Mouse (Mus musculus) neural tube, embryonic 13.5 days (tissue): ENCODE data around the gene Primpol. TPM values are rescaled to one million over a fixed set of nuclear protein-coding genes. Genes with fewer than 3 reads are reported as not detected.

ENCODE experiments used
- ATAC-seq: fragments of 200-750 bp; cut with Nextera tagmentation; 2 replicates; pipeline ENCODE4 v1.8.0; 2017; ENCODE audit warnings: low read depth, mild to moderate bottlenecking, moderate TSS enrichment, moderate library complexity
- H3K27ac ChIP-seq: fragments of 300-500 bp; sonication (generic); replicated peaks from 2 replicates; pipeline ENCODE4 v1.5.1; 2015; ENCODE audit warnings: moderate library complexity, mild to moderate bottlenecking, inconsistent platforms
- H3K27me3 ChIP-seq: fragments of 300-500 bp; sonication (generic); 2 replicates; pipeline ENCODE4 v1.6.1; 2015; ENCODE audit warnings: mild to moderate bottlenecking, inconsistent platforms
- H3K36me3 ChIP-seq: fragments of 300-500 bp; sonication (generic); 2 replicates; pipeline ENCODE4 v1.6.1; 2015; ENCODE audit warnings: mild to moderate bottlenecking, inconsistent platforms
- H3K4me1 ChIP-seq: fragments of 300-500 bp; sonication (generic); replicated peaks from 2 replicates; pipeline ENCODE4 v1.6.1; 2015; ENCODE audit warnings: inconsistent platforms
- H3K4me2 ChIP-seq: fragments of 300-500 bp; sonication (generic); 2 replicates; pipeline ENCODE4 v1.6.1; 2015; ENCODE audit warnings: inconsistent platforms, mild to moderate bottlenecking, moderate library complexity
- H3K4me3 ChIP-seq: fragments of 300-500 bp; sonication (generic); 2 replicates; pipeline ENCODE4 v1.5.1; 2015; ENCODE audit warnings: mild to moderate bottlenecking, inconsistent platforms
- H3K9ac ChIP-seq: fragments of 300-500 bp; sonication (generic); 2 replicates; pipeline ENCODE4 v1.6.1; 2015; ENCODE audit warnings: moderate library complexity, mild to moderate bottlenecking, inconsistent platforms
- H3K9me3 ChIP-seq: fragments of 300-500 bp; sonication (generic); 2 replicates; pipeline ENCODE4 v1.6.1; 2016; ENCODE audit warnings: inconsistent platforms
- WGBS: fragments of 180-500 bp; shearing (Covaris S2); methylation state at CpG from one replicate; pipeline ENCODE4 v1.1.7; 2015; 5-methylcytosine and 5-hydroxymethylcytosine counted together
- polyA plus RNA-seq: library from polyadenylated mRNA; unstranded; fragments of >200 nt; fragmentation: Nextera tagmentation; extraction: Ambion mirVana; gene quantifications from 2 replicates; pipeline ENCODE4 v1.2.1, GENCODE M21; 2015

Primpol gene
- polyA plus RNA-seq, result 7.5 and 8.0 TPM in 2 replicates

- Histone ChIP-seq H3K4me1 (peaks cover 23% of the 10 kb centered on the region), H3K27ac (peak within 1 kb of the TSS; percentile 96), H3K36me3 (no peaks in the 10 kb centered on the region), H3K9ac (peak within 1 kb of the TSS; percentile 95), H3K4me3 (peak within 1 kb of the TSS; percentile 88), H3K4me2 (peak within 1 kb of the TSS; percentile 85), H3K27me3 (no peaks in the 10 kb centered on the region), H3K9me3 (no peaks in the 10 kb centered on the region)
- ATAC-seq, result peak; percentile 99
- WGBS, result 1% methylated on average over 50 of the region's 54 CpGs
Observed at GRCm38 (mm10) chr8:46616879-46617689, at the start of gene Primpol, which contains the start of gene Casp3. Primpol (minus strand) TSS chr8:46617212. Casp3 (plus strand) TSS chr8:46617291.

- Histone ChIP-seq H3K36me3 (no peaks in the 10 kb centered on the region), H3K4me2 (no peak overlapping the region), H3K4me3 (no peak overlapping the region), H3K4me1 (no peaks in the 10 kb centered on the region), H3K9ac (no peak overlapping the region), H3K9me3 (no peaks in the 10 kb centered on the region), H3K27ac (no peak overlapping the region), H3K27me3 (no peaks in the 10 kb centered on the region)
- 76% methylated on average over 2 of the region's 2 CpGs for WGBS
- ATAC-seq, result no peak
Observed at GRCm38 (mm10) chr8:46655919-46656318, 38.9 kb upstream of the Primpol start.

- Histone ChIP-seq H3K27me3 (no peaks in the 10 kb centered on the region), H3K9me3 (no peaks in the 10 kb centered on the region), H3K36me3 (no peaks in the 10 kb centered on the region), H3K4me3 (no peak overlapping the region), H3K27ac (no peak overlapping the region), H3K9ac (no peak overlapping the region), H3K4me1 (no peaks in the 10 kb centered on the region), H3K4me2 (no peak overlapping the region)
- no peak for ATAC-seq
- WGBS, result 82% methylated on average over 9 of the region's 9 CpGs
Observed at GRCm38 (mm10) chr8:46651872-46652271, 34.9 kb upstream of the Primpol start.

- 88% methylated on average over 4 of the region's 4 CpGs for WGBS
- ATAC-seq, result no peak
- no peaks in the 10 kb centered on the region for H3K4me1 ChIP-seq
- no peaks in the 10 kb centered on the region for H3K27me3 ChIP-seq
- H3K4me2 ChIP-seq, result no peak overlapping the region
- H3K27ac ChIP-seq, result no peak overlapping the region
- H3K9me3 ChIP-seq, result no peaks in the 10 kb centered on the region
- no peak overlapping the region for H3K9ac ChIP-seq
- H3K4me3 ChIP-seq, result no peak overlapping the region
- H3K36me3 ChIP-seq, result no peaks in the 10 kb centered on the region; the same call in 1 of the 2 replicates
Observed at GRCm38 (mm10) chr8:46648421-46648820, 31.4 kb upstream of the Primpol start.

- Histone ChIP-seq H3K27me3 (no peaks in the 10 kb centered on the region), H3K4me1 (no peaks in the 10 kb centered on the region), H3K9me3 (no peaks in the 10 kb centered on the region), H3K9ac (no peak overlapping the region), H3K4me2 (no peak overlapping the region), H3K36me3 (peaks cover 42% of the 10 kb centered on the region), H3K27ac (no peak overlapping the region), H3K4me3 (no peak overlapping the region)
- WGBS, result 87% methylated on average over 5 of the region's 5 CpGs
- ATAC-seq, result no peak
Observed at GRCm38 (mm10) chr8:46641272-46641671, 24.3 kb upstream of the Primpol start.

GRCm38 (mm10) chr8:46639852-46640251 is 22.8 kb upstream of the Primpol start:
- Histone ChIP-seq H3K9ac (no peak overlapping the region), H3K27me3 (no peaks in the 10 kb centered on the region), H3K36me3 (peaks cover 56% of the 10 kb centered on the region), H3K4me2 (no peak overlapping the region), H3K27ac (no peak overlapping the region), H3K4me1 (no peaks in the 10 kb centered on the region), H3K9me3 (no peaks in the 10 kb centered on the region), H3K4me3 (no peak overlapping the region)
- 92% methylated on average over 5 of the region's 5 CpGs for WGBS
- no peak for ATAC-seq

- 50% methylated on average over 6 of the region's 6 CpGs for WGBS
Observed at GRCm38 (mm10) chr8:46639010-46639571, 22.1 kb upstream of the Primpol start.

GRCm38 (mm10) chr8:46630932-46631331 is 13.9 kb upstream of the Primpol start:
- WGBS, result 96% methylated on average over 4 of the region's 4 CpGs
- Histone ChIP-seq H3K27me3 (no peaks in the 10 kb centered on the region), H3K4me1 (0 out of 2 replicates have a peak, but pooled peaks cover 13% of the 10 kb centered on the region), H3K9ac (no peak overlapping the region), H3K9me3 (no peaks in the 10 kb centered on the region), H3K4me2 (no peak overlapping the region), H3K27ac (no peak overlapping the region), H3K36me3 (peaks cover 61% of the 10 kb centered on the region), H3K4me3 (no peak overlapping the region)
- no peak for ATAC-seq

More at GRCm38 (mm10) chr8:46639010-46639571, 22.1 kb upstream of the Primpol start:
- ATAC-seq, result peak; percentile 85
- Histone ChIP-seq H3K9me3 (no peaks in the 10 kb centered on the region), H3K4me2 (no peak overlapping the region), H3K36me3 (peaks cover 64% of the 10 kb centered on the region), H3K4me1 (no peaks in the 10 kb centered on the region), H3K27me3 (no peaks in the 10 kb centered on the region), H3K4me3 (no peak overlapping the region), H3K9ac (no peak overlapping the region), H3K27ac (peak overlapping the region; percentile 50; the same call in 1 of the 2 replicates)

- Histone ChIP-seq H3K27ac (no peak overlapping the region), H3K4me3 (no peak overlapping the region), H3K27me3 (no peaks in the 10 kb centered on the region), H3K36me3 (peaks cover 56% of the 10 kb centered on the region), H3K9ac (no peak overlapping the region), H3K9me3 (no peaks in the 10 kb centered on the region), H3K4me2 (no peak overlapping the region), H3K4me1 (0 out of 2 replicates have a peak, but pooled peaks cover 16% of the 10 kb centered on the region)
- 96% methylated on average over 3 of the region's 3 CpGs for WGBS
- ATAC-seq, result no peak
Observed at GRCm38 (mm10) chr8:46630422-46630821, 13.4 kb upstream of the Primpol start.

GRCm38 (mm10) chr8:46628645-46629044 is 11.6 kb upstream of the Primpol start:
- WGBS, result 93% methylated on average over 1 of the region's 1 CpGs
- no peaks in the 10 kb centered on the region for H3K9me3 ChIP-seq
- ATAC-seq, result no peak
- H3K4me2 ChIP-seq, result no peak overlapping the region
- peaks cover 38% of the 10 kb centered on the region for H3K36me3 ChIP-seq
- H3K27ac ChIP-seq, result no peak overlapping the region
- 0 out of 2 replicates have a peak, but pooled peaks cover 16% of the 10 kb centered on the region for H3K4me1 ChIP-seq
- no peak overlapping the region for H3K9ac ChIP-seq
- H3K4me3 ChIP-seq, result no peak overlapping the region
- H3K27me3 ChIP-seq, result no peaks in the 10 kb centered on the region

GRCm38 (mm10) chr8:46627881-46628280 is 10.9 kb upstream of the Primpol start:
- ATAC-seq, result no peak
- Histone ChIP-seq H3K9ac (no peak overlapping the region), H3K27ac (no peak overlapping the region), H3K4me3 (no peak overlapping the region), H3K36me3 (peaks cover 30% of the 10 kb centered on the region), H3K4me1 (0 out of 2 replicates have a peak, but pooled peaks cover 17% of the 10 kb centered on the region), H3K27me3 (no peaks in the 10 kb centered on the region), H3K4me2 (no peak overlapping the region), H3K9me3 (no peaks in the 10 kb centered on the region)
- WGBS, result 77% methylated on average over 7 of the region's 7 CpGs

- Histone ChIP-seq H3K9me3 (no peaks in the 10 kb centered on the region), H3K27me3 (no peaks in the 10 kb centered on the region), H3K4me2 (no peak overlapping the region), H3K9ac (no peak overlapping the region), H3K4me1 (peaks cover 22% of the 10 kb centered on the region; the same call in 1 of the 2 replicates), H3K27ac (no peak overlapping the region), H3K4me3 (no peak overlapping the region), H3K36me3 (peaks cover 19% of the 10 kb centered on the region)
- no peak for ATAC-seq
- 95% methylated on average over 5 of the region's 5 CpGs for WGBS
Observed at GRCm38 (mm10) chr8:46626642-46627041, 9.6 kb upstream of the Primpol start.
